ENCODE assay signal across 10 mouse cellular contexts in the genomic region with DNA sequence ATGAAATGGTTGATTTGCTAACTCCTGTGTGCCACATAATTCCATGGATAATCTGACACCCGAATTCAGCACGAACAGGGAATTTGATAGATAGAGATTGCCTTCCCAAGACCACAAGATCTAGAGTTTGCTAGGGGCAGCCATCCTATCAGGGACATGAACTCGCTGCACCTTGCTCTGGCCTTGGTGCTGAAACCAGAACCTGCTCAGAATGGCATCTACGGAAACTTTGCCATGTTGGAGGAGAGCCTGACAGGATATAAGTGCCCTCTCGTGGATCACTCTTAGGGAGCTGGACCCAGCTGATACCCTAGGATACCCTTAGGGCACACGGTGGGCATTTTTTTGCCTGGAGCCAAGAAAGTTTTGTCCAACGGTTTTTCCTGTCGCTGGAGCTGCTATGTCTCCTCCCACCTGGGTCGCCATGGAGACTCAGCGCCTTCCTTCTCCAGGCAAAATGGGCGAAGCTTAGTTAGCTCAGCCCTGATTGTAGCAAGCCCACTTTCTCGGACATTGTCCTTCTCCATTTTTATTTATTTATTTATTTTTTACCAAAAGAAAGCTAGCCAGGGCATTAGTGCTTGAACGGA. TPM values are rescaled to one million over a fixed set of nuclear protein-coding genes. Genes with fewer than 3 reads are reported as not detected.
A peak's percentile ranks its signal among the peaks of the same experiment; 100 is the strongest.
DNase-seq lines count a peak whose midpoint lies in the region; ATAC-seq and TF ChIP-seq lines count a peak whose summit lies in the region.
"Had no signal": no experiment of that assay in that cellular context is flagged by ENCODE, and none has a peak within 500 bp of the region (broad histone marks: within the 10 kb centered on the region; RNA-seq: fewer than 3 reads in every experiment).

No protein-coding gene starts in this region.

- TF ChIP-seq POLR2A in MEL (IDR thresholded peaks at IDR 0.05; ENCODE audit: control insufficient read depth in 1 of 2, insufficient read depth in 1 of 2, low read depth in 1 of 2, low read length in 2 of 2, poor library complexity in 1 of 2): no peak
- peak; percentile 57 for TF ChIP-seq POLR2A in cortical plate, adult 2 months (IDR thresholded peaks at IDR 0.05; ENCODE audit: extremely low read depth, insufficient read depth, low read length)
- TF ChIP-seq POLR2A in thymus, adult 2 months (IDR thresholded peaks at IDR 0.05; ENCODE audit: control insufficient read depth, extremely low read depth, insufficient read depth, low read length, poor library complexity): no peak

- TF ChIP-seq RAD21 in MEL (IDR thresholded peaks at IDR 0.05; ENCODE audit: low read depth, low read length): no peak

- no peak overlapping the region for H3K4me3 ChIP-seq in heart, embryonic 12.5 days
- no peak overlapping the region for H3K4me3 ChIP-seq in MEL (ENCODE audit: control insufficient read depth in 1 of 2, insufficient read depth in 1 of 2, low read depth in 2 of 2, low read length in 2 of 2)
- peak overlapping the region; percentile 79 for H3K4me3 ChIP-seq in cortical plate, adult 2 months (ENCODE audit: insufficient read depth, low read length)
- 0 out of 2 replicates have a peak overlapping the region, but pooled peaks have one; percentile 2 for H3K4me3 ChIP-seq in hindbrain, embryonic 12.5 days
- H3K4me3 ChIP-seq in thymus, adult 2 months (ENCODE audit: control insufficient read depth, insufficient read depth, low read length): no peak overlapping the region

- DNase-seq in heart, adult 18-20 months: peak; percentile 23 to 44
- DNase-seq in MEL (ENCODE audit: low read depth, low spot score): peak; percentile 61
- DNase-seq in lung, postnatal 10 days: peak; percentile 50
- peak; percentile 52 for DNase-seq in right cerebral cortex, postnatal 14 days
- DNase-seq in thymus, adult 2 months: no peak

- peaks cover 56% of the 10 kb centered on the region for H3K27me3 ChIP-seq in heart, embryonic 12.5 days (replicated peaks)
- H3K27me3 ChIP-seq in MEL (ENCODE audit: control insufficient read depth in 1 of 2, insufficient read depth in 2 of 2, low read length in 2 of 2): no peaks in the 10 kb centered on the region
- H3K27me3 ChIP-seq in hindbrain, embryonic 12.5 days: peaks cover 38% of the 10 kb centered on the region
- H3K27me3 ChIP-seq in thymus, adult 2 months (ENCODE audit: control insufficient read depth, insufficient read depth, low read length): no peaks in the 10 kb centered on the region

- H3K79me2 ChIP-seq in MEL (ENCODE audit: control insufficient read depth, insufficient read depth, low read length, poor library complexity): no peaks in the 10 kb centered on the region

- no peak overlapping the region for H3K9ac ChIP-seq in heart, embryonic 12.5 days
- H3K9ac ChIP-seq in MEL (ENCODE audit: control insufficient read depth, low read depth, low read length, poor library complexity, severe bottlenecking): no peak overlapping the region
- no peak overlapping the region for H3K9ac ChIP-seq in hindbrain, embryonic 12.5 days

- 0 out of 2 replicates have a peak, but pooled peaks cover 5% of the 10 kb centered on the region for H3K4me1 ChIP-seq in heart, embryonic 12.5 days (replicated peaks)
- no peaks in the 10 kb centered on the region for H3K4me1 ChIP-seq in MEL (ENCODE audit: control insufficient read depth in 1 of 2, insufficient read depth in 2 of 2, low read length in 2 of 2)
- peaks cover 4% of the 10 kb centered on the region; the same call in 1 of the 2 replicates for H3K4me1 ChIP-seq in cortical plate, adult 2 months (ENCODE audit: control insufficient read depth, insufficient read depth, low read length)
- H3K4me1 ChIP-seq in hindbrain, embryonic 12.5 days: peaks cover 19% of the 10 kb centered on the region
- H3K4me1 ChIP-seq in thymus, adult 2 months (replicated peaks; ENCODE audit: control insufficient read depth, insufficient read depth, low read length): no peaks in the 10 kb centered on the region

- H3K27ac ChIP-seq in heart, embryonic 12.5 days (ENCODE audit: poor library complexity, severe bottlenecking): no peak overlapping the region
- no peak overlapping the region for H3K27ac ChIP-seq in MEL (ENCODE audit: control insufficient read depth, low read depth, low read length)
- H3K27ac ChIP-seq in cortical plate, adult 2 months (ENCODE audit: insufficient read depth, low read length): no peak overlapping the region
- no peak overlapping the region for H3K27ac ChIP-seq in hindbrain, embryonic 12.5 days
- H3K27ac ChIP-seq in thymus, adult 2 months (ENCODE audit: control insufficient read depth, insufficient read depth, low read length): no peak overlapping the region

- TF ChIP-seq EP300 in MEL (IDR thresholded peaks at IDR 0.05; ENCODE audit: low read depth in 1 of 2, low read length in 2 of 2): no peak

- WGBS in heart, embryonic 12.5 days: 10% methylated on average over 13 of the region's 13 CpGs
- 13% methylated on average over 13 of the region's 13 CpGs for WGBS in hindbrain, embryonic 12.5 days
- 18% methylated on average over 13 of the region's 13 CpGs for WGBS in thymus, adult 2 months

- no peak for ATAC-seq in heart, embryonic 12.5 days (ENCODE audit: insufficient number of reproducible peaks, low FRiP score)
- ATAC-seq in hindbrain, embryonic 12.5 days (ENCODE audit: low FRiP score): no peak

- no peaks in the 10 kb centered on the region for H3K9me3 ChIP-seq in heart, embryonic 12.5 days (replicated peaks)
- no peaks in the 10 kb centered on the region for H3K9me3 ChIP-seq in MEL (replicated peaks; ENCODE audit: insufficient read depth, low read length)
- H3K9me3 ChIP-seq in hindbrain, embryonic 12.5 days (replicated peaks): no peaks in the 10 kb centered on the region

- no peaks in the 10 kb centered on the region for H3K36me3 ChIP-seq in heart, embryonic 12.5 days
- H3K36me3 ChIP-seq in MEL (ENCODE audit: control insufficient read depth in 1 of 2, insufficient read depth in 2 of 2, low read length in 2 of 2): no peaks in the 10 kb centered on the region
- H3K36me3 ChIP-seq in hindbrain, embryonic 12.5 days: no peaks in the 10 kb centered on the region
- no peaks in the 10 kb centered on the region for H3K36me3 ChIP-seq in thymus, adult 2 months (ENCODE audit: control insufficient read depth, insufficient read depth, low read length)
- H3K36me3 ChIP-seq: G1E had no signal

- no peak overlapping the region for H3K4me2 ChIP-seq in heart, embryonic 12.5 days
- peak overlapping the region; percentile 19 for H3K4me2 ChIP-seq in hindbrain, embryonic 12.5 days (replicated peaks)

- TF ChIP-seq CTCF in MEL (IDR thresholded peaks at IDR 0.05 in 2 of 3, conservative IDR thresholded peaks at IDR 0.05 in 1 of 3; ENCODE audit: control insufficient read depth in 1 of 3, insufficient read depth in 1 of 3, low read depth in 2 of 3, low read length in 3 of 3, poor library complexity in 1 of 3, severe bottlenecking in 1 of 3): no peak
- TF ChIP-seq CTCF in cortical plate, adult 2 months (IDR thresholded peaks at IDR 0.05; ENCODE audit: extremely low read depth, insufficient read depth, low read length): no peak
- TF ChIP-seq CTCF in thymus, adult 2 months (IDR thresholded peaks at IDR 0.05; ENCODE audit: borderline replicate concordance, control insufficient read depth, extremely low read depth, insufficient read depth, low read length, poor library complexity): no peak

TF ChIP-seq in MEL, 35 proteins besides CTCF, POLR2A, EP300 and RAD21:
- TF ChIP-seq TCF12 (IDR thresholded peaks at IDR 0.05; ENCODE audit: low read depth, low read length) (no peak), POLR2AphosphoS5 (IDR thresholded peaks at IDR 0.05; ENCODE audit: borderline replicate concordance, low read depth, low read length) (no peak), ELF1 (IDR thresholded peaks at IDR 0.05; ENCODE audit: low read depth, low read length) (no peak), TBP (IDR thresholded peaks at IDR 0.05; ENCODE audit: low read depth, low read length) (no peak), MYC (IDR thresholded peaks at IDR 0.05; ENCODE audit: low read depth, low read length) (no peak), TAL1 (IDR thresholded peaks at IDR 0.05; ENCODE audit: low read length) (no peak), MAX (IDR thresholded peaks at IDR 0.05; ENCODE audit: low read length) (no peak), ZMIZ1 (IDR thresholded peaks at IDR 0.05; ENCODE audit: low read depth, low read length) (no peak), MAFK (IDR thresholded peaks at IDR 0.05; ENCODE audit: borderline replicate concordance, low read depth, low read length) (no peak)
TF ChIP-seq in MEL: peak in this region for 0.

RNA-seq across cellular contexts. Expression of a gene that starts 1.9 kb away (rescaled TPM):
- not detected for total RNA-seq in heart, adult 18-20 months (2021)
- 0.06 and 0.19 TPM in 2 replicates for polyA plus RNA-seq in heart, embryonic 12.5 days (2016; fragmentation: Nextera tagmentation; extraction: Ambion mirVana)
- not detected in 2 replicates for total RNA-seq in MEL (2012; rRNA removed)
- not detected for polyA plus RNA-seq in MEL (2012; ENCODE audit: insufficient read depth in 1 of 2, insufficient read length in 2 of 2, low read depth in 1 of 2, low replicate concordance in 2 of 2, missing spikeins in 1 of 2)
- 20.3 and 20.4 TPM in 2 replicates for polyA plus RNA-seq in cortical plate, adult 2 months (2012; rRNA removed)
- polyA plus RNA-seq in hindbrain, embryonic 12.5 days (2016; fragmentation: Nextera tagmentation; extraction: Ambion mirVana): 0.26 and 0.53 TPM in 2 replicates
- 0.05 and 0.07 TPM in 2 replicates for polyA plus RNA-seq in thymus, adult 2 months (2012; rRNA removed)
- polyA plus RNA-seq: G1E; gonadal fat pad, adult 2 months had no signal

Comparison
In these comparisons a context has a peak if more than half of its experiments do, and no peak if none do; other contexts are left out.
1. H3K4me3 ChIP-seq: peak in cortical plate, adult 2 months (single experiment) and hindbrain, embryonic 12.5 days (single experiment); none in heart, embryonic 12.5 days (single experiment), MEL (0 of 2) and thymus, adult 2 months (single experiment).
2. RNA of a gene that starts 1.9 kb away (polyA plus RNA-seq): 20.3 to 20.4 TPM in cortical plate, adult 2 months; 0.26 to 0.53 TPM in hindbrain, embryonic 12.5 days, 0.05 to 0.07 TPM in thymus, adult 2 months, 0.06 to 0.19 TPM in heart, embryonic 12.5 days and not detected in MEL; every median in the first group is over 10 times any median in the second.